Mouse (Mus musculus) embryo, embryonic 11.5 days (tissue): ENCODE results near the gene Clk3.

ENCODE experiments used
- DNase-seq: peaks from one replicate; pipeline ENCODE4 v3.0.0-alpha.2; 2012; ENCODE audit warnings: low read depth, low spot score

The Clk3 gene

DNA sequence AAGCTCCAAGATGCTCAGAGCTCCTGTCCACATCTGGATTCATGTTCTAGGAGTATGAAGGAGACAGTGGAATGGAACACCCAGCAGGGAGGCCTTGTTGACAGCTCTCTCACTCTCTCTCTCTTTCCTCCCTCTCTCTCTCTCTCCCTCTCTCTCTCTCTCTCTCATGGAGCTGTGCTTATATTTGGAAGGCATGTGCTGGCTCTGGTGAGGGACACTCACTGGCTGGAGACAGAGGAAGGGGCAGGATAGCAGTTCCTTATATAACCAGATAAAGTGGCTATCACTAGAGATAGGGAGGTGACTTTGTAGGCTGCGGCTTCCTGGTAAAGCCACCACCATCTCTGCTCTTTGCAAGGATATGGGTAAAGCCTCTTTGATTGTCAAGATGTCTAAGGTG lies 4.6 kb upstream of the Clk3 start:
- DNase-seq = no peak

DNA sequence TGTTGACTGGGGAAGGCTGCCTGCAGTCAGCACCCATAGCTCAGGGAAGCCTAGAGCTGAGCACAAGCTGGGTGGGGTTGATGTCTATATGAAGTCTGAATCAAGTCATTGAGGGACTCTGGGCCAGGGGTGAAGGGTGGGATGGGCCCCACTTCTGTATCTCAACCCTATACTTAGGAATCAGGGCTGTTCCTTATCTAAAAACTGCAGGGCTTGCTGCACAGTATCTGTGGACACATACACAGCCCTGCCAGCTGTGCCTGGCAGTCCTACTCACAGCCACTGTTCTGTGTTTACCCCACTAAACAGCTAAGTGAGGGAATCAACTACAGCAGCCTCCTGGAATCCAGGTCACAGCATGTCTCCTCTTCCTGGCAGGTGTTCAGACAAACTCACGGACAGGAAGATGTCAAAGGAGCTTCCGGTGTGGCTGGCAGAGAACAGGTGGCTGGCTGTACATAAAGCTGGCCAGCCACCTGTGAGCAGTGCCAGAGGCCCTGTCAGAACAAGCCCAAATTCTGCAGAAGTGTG lies 3.9 kb upstream of the Clk3 start:
- DNase-seq = no peak

DNA sequence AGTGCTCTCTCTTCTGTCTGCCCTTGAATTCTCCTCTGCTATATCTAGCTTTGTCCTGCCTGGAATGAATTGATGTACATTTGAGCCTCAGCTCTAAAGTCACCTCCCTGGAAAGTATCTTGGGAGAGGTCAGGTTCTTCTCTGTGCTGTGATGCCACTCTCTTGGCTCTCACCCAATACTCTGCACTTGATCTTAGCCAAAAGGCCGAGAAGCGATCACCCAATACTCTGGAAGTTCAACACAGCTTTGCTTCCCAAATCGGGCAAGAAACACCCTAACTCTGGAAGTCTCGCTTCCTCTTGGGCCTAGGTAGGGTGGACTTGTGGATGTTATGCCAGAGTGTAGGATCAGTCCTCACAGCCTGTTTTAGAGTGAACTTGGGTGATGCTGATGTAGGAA lies 1.6 kb upstream of the Clk3 start:
- no peak for DNase-seq

DNA sequence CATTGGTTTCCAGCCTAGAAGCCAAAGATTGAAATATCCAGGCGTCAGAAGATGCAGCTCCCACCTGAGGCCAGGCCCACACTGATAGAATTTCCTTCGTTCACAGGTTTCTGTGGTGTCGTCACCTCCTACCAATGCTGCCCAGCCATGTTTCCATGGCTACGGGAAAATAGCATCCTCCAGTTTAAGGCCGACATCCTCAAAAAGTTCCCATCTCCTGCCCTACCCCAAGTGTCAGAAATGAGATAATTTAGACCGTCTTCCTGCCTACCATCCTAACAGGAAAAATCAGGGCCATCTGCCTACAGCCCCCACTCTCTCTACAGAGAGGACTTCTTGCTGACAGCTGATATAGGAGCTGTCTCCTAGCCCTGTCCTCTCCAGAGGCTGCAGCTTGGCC lies 771 bp upstream of the Clk3 start:
- no peak for DNase-seq

DNA sequence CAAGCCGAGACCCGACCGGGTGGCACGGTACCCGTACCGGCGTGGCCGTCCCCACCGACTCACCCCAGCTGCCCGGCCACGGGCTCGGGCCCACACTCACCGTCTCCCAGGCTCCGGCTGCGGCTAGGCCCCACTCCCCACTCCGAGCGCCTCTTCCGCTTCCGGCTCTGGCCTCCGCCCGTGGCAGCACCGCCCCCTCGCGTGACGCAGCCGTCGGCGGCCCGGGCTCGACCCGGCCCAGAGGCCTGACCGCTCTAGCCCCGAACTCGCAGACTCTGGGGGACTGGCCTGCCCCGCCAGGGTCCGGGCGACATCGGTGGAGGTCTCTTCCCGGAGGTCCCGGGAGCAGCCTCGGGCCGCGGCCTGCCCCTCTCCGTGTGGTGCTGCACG lies 691 bp downstream of the Clk3 start:
- peak; percentile 87 for DNase-seq

DNA sequence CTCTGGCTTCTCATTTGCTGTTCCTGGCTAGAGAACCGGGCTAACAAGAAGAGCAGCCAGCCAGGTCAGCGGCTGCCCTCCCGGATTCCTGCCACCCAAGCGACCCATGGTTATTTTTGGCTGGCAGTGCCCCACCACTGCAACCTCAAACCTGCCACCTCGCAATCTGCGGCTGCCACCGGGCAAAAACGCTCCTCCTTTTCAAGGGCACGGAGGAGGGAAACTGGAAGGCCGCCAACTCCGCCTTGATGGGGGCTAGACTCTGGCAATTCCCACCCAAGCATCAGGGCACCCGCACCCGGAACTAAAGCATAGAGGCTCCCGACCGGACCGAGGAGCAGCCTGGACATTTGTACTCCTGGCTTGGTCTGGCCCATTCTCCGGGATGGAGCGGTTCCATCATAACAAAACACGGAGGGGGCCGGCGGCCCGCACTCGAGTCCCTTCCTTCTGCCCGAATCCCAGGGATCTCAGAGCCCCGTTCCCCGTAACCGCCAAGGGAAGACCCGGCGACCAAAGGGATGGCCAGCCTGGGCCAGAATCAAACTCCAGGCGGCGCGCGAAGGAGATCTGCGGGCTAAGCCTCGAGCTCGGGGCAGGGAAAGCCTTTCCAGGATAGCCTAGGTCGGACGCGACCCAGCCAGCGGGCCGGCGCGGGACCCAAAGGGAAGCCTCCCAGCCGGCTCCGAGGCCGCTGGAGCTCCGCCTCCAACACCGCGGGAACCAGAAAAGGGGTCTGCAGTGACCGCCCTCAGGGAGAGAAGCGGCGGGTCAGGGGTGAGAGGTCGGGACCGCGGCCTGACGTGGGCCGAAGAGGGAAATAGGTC lies 1.3 kb downstream of the Clk3 start:
- DNase-seq = no peak

DNA sequence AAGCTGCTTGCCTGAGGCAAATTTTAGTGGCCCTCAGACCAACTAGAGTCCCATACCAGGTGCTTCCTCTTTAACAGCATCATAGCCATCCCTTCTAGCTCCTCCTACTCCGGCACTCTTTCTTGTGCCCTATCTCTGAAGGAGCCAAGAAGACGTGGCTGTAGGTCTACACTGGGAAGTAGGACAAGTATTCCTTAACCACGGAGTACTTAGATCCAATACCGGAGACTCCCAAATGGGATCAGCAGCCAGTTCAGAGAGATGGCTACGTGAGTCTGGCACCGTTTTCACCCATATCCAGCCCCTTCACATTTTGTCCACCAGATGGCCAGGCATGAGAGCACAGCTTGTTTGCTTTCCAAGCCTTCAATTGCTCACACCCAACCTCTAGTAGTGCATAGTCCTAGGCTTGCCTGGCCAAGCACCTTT lies 3.1 kb downstream of the Clk3 start:
- DNase-seq = no peak

DNA sequence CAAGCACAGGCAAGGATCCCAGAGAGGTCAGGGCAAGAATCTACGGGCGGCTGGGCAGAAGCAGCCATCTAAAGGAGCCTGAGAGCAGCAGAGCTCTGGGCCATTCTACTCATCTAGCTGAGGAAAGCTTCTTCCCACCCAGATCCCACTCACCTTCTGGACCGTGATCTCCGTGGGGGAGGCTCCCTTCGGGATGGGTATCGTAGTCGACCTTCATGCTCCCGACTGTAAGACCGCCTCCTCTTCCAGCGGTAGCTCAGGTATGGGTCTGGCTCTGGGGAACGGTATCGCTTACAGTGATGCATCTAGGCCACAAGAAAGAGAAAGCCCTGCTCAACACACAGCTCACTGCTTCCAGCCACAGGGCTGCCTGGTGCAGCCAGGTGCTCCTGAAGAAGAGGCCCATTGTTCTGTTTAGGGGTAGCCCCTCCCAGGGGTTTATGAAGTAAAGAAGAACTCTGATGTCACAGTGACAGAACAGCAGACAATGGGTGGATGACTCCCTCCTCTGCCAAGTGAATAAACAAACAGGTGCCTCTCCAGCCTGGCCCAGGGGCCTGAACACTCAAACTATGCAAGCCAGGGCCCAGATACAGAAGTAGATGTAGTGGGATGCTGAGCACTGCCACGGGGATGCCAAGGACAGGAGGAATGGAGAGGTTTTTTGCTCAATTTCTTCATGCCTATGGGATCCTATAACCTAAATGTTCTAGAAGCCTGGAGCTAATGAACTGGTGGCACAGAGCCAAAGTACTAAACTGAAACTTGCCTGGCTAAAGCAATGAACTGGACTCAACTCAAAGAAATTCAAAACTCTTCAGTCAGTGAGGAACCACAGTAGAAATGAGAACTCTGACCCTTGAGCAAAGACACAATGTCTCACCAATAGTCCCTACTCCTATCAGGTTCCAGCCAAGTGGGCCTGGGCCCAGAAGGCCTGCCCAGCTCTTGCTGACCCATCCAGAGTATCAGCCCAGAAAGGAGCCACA lies 3.8 kb downstream of the Clk3 start:
- no peak for DNase-seq

DNA sequence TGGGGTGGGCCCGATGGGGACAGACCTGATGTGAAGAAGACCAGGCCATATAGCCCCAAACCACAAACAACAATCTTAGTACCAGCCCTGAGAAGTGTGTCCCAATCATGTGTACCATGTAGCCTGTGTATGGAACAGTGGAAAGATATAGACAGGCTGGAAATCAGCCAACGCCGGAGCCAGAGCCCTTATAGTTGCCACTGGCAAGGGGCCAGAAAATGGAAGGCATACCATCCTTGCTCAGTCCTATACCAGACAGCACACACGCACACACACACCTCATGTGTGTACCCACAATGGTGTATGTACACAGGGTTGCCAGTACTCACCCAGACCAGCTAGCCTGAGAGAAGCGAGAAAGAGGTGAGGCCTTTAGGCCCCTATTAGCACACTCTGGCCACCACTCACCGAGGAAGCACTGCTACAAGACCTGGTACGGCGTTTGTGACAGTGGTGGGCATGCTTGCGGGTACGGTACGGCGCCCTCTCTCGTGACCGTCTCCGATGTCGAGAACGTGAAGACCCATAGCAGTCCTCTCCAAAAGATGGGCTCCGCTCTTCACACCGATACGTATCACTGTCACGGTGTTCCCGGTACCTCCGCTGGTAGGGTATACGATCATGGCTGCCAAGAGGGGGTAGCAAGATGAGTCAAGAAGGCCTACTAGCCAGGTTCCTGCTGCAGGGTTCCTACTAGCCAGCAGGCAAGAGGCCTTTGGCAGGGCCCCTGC lies 5.1 kb downstream of the Clk3 start:
- no peak for DNase-seq

DNA sequence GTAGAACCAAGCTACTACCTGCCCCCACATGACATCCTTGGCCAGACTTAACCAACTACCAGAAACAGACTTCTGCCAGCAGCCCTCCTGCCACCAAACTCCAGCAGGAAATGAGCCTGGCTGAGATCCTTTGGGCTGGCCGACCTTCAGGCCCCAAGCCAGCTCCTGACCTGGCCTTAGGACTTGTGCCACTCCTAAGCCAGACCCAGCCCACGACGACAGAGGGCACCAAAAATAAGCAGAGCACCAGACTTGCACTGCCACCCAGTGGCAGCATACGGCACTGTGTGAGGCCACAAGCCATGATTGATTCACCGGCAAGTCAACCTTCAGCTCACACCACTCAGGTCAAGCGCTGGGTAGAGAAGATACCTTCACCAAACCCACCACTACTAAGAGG lies 6.4 kb downstream of the Clk3 start:
- DNase-seq = peak; percentile 43

DNA sequence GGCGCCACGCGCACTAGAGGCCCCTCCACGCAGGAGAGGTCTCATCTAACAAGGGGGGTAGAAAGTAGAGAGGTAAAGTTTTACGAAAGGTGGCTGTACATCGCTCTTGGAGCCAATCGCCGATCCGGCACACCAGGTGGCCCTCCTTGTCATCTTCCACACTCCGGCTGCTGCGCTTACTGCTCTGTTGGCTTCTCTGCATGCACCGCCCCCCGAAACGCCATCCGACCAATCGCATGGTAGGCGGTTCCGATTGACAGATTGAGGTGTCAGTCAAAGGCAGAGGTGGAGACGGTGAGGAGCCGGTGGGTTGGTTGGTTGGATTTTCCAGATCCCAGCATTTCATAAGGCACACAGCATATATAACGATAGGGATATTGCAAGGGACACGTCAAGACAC lies 7.1 kb downstream of the Clk3 start:
- DNase-seq = no peak

DNA sequence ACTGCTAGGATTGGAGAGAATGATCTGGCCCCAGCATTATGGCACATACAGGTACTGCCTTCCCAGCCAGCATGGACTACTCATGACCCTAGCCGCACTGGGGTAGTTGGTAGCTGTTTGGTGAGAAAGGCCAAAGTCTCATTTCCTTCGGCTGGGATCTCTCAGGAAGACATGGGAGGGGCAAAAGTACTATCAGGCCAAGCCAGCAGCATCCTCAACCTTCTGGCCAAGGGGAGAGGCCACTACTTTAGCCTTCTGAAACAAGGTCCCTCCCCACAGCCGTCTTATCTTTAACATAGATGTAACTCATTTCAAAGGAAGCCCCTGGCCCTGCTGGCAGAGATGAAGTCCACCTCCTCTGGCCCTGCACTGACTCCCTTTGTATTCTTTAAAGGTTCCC lies 8.1 kb downstream of the Clk3 start:
- DNase-seq = no peak

DNA sequence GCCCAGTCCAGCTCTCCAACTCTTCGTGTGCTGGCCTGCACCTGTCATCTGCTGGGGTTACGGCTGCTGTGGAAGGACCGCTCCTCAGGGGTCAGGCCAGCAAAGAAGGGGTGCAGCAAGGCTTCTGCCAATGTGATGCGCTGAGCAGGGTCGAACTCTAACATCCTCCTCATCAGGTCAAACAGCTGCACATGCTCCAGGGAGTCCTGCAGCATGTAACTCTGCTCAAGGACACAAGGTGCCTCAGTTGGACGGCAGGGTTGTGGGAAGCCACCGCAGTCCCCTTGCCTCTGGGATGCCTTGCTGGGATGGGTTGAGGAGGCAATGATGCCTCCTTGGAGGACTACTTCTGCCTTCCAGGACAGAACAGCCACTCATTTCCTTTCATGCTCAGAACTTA lies 14.8 kb downstream of the Clk3 start:
- DNase-seq = no peak

DNA sequence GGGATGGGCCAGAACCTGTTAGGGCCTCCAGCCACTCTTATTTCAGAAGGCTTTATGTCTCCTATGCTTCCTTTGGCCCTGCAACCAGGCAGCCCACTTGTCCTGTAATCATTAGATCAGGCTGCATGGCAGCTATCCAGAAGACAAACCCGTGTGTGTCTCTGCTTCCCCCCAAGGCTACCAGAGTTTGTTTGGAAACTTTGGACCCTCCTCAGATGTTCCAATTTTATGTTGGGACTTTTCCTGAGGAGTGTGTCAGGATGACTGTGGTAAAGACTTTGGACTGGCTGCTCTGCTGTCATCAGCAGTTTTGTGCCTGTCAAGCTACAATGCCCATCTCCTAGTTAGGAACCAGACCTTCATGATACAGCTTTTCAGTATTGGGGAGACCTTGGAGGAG lies 16.8 kb downstream of the Clk3 start:
- no peak for DNase-seq

DNA sequence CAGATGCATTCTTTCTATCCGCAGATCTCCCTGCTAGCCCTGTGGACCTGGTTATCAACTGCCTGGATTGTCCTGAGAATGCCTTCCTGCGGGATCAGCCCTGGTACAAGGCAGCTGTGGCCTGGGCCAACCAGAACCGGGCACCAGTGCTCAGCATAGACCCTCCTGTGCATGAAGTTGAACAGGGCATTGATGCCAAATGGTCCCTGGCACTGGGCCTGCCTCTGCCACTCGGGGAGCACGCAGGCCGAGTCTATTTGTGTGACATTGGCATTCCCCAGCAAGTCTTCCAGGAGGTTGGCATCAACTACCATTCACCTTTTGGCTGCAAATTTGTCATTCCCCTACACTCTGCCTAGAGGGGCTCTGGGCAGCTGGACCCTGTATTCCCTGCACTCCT lies 17.5 kb downstream of the Clk3 start:
- no peak for DNase-seq

DNA sequence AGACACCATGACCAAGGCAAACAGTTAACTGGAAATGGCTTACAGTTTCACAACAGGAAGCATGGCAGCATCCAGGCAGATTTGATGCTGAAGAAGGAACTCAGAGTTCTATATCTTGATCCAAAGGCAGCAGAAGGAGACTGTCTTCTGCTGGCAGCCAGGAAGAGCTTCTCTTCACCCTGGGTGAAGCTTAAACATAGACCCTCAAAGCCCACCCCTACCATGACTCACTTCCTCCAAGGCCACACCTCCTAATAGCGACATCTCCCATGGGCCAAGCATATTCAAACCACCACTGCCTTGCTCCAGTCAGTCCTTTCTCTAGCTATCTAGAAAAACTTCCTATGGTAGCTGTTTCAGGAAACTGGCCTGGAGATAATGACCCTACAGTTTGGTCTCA lies 18.6 kb downstream of the Clk3 start:
- no peak for DNase-seq

DNA sequence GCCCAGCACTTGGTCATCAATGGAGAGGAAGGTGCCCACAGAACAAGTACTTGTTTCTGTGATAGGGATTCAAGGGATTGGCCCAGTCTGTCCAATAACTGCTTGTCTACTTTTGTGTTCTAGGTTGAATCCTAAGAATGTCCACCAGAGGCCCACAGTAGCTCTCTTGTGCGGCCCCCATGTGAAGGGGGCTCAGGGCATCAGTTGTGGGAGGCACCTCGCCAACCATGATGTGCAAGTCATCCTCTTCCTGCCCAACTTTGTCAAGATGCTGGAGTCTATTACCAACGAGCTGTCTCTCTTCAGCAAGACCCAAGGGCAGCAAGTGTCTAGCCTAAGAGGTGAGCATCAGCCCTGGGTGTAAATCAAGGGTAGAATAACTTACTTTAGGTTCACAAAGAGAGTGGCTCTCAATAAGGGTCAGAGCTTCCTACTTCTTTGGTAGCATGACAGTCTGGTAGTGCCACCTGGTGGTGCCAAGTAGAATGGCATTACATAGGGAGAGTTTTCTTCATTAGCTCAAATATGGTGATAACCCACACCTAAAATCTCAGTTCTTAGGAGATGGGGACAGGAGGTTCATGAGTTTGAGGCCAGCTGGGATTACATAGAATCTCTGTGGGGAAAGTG lies 21.1 kb downstream of the Clk3 start:
- DNase-seq = peak; percentile 48

DNA sequence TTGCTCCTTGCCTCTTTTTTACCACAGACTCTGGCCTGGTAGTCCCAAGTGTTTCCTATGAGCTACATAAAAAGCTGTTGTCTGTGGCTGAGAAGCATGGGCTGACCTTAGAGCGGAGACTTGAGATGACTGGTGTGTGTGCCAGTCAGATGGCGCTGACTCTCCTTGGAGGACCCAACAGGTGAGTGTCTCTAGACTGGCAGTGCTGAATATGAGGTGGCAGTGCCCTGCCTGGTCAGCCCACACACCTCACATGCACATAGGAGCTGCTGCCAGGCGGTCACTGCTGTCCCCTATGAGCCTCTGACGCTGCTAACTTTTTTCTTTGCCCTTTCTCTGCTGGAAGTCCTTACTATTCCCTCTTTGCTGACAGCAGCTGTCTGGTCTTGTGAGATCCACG lies 25.8 kb downstream of the Clk3 start:
- DNase-seq = no peak

DNA sequence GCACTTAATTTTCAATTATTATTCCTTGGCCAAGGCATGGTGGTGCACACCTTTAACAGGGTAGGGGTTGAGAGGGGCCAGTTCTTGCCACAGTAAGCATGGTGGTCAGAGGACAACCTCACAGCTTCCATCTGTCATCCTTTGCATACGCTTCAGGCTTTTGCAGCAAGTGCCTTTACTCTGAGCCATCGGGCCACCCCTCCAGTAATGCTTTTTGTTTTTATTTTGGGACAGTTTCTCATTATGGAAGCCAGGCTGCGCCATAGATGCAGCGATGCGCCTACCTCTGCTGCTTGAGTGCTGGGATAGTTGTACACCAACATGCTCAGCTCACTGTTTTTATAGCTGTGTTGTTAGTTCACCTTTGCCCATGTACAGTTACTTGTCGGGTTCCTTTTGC lies 32.1 kb downstream of the Clk3 start:
- no peak for DNase-seq

DNA sequence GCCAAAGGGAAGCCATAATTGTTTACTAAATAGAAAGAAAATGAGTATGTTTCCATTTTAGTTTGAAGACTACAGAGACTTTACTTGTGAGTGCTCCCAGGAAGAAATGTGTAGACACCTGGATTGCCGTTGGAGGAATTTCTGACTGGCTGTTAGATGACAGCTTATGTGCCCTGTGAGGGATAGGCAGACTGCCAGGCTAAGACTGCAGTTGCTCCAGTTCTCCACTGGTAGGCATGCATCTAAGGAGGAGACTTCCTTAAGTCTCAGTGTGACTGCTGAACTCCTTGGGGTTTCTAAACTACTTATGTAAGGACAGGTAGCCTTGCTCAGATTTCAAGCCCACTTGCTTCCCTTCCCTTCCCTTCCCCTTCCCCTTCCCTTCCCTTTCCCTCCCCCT lies 37.3 kb downstream of the Clk3 start:
- no peak for DNase-seq

DNA sequence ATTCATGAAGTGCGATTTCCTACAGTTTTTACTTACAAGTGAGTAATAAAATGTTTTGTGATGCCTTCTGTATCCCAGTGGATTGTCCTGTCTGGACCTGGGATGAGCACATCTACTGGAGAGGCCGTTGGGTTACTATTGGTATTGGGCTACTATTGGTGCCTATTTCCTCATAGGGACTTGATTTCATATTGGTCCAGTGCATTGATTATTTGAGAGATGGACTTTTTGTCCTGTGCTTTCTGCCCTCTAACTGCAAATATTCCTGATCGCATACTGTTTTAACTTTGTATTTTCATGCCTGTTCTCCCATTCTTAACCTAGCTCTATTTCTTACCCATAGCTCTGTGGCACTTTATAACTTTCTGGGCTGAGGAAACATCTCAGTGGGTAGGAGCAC lies 41.0 kb downstream of the Clk3 start:
- DNase-seq = no peak
